Mouse (Mus musculus) liver, embryonic 11.5 days (tissue): Measurements from ENCODE around the gene Efcab11. TPM values are rescaled to one million over a fixed set of nuclear protein-coding genes. Genes with fewer than 3 reads are reported as not detected.

Source experiments
- ATAC-seq: fragments of 200-750 bp; cut with Nextera tagmentation; replicated peaks from 2 replicates; pipeline ENCODE4 v1.8.0; 2017; ENCODE audit warnings: moderate number of reproducible peaks, mild to moderate bottlenecking, moderate TSS enrichment, moderate library complexity; ENCODE audit not compliant: low FRiP score
- DNase-seq: peaks from one replicate; pipeline ENCODE4 v3.0.0-alpha.2; 2017; ENCODE audit warnings: low spot score
- H3K27ac ChIP-seq: fragments of 300-500 bp; sonication (generic); 2 replicates; pipeline ENCODE4 v1.5.1; 2014; ENCODE audit warnings: mild to moderate bottlenecking, low read depth, low read length, control low read depth
- H3K27me3 ChIP-seq: fragments of 300-500 bp; sonication (generic); replicated peaks from 2 replicates; pipeline ENCODE4 v1.6.1; 2014; ENCODE audit warnings: low read length, mixed read lengths; ENCODE audit not compliant: control insufficient read depth, insufficient read depth
- H3K36me3 ChIP-seq: fragments of 300-500 bp; sonication (generic); 2 replicates; pipeline ENCODE4 v1.6.1; 2014; ENCODE audit warnings: mild to moderate bottlenecking, low read length, moderate library complexity, mixed read lengths; ENCODE audit not compliant: control insufficient read depth, insufficient read depth
- H3K4me1 ChIP-seq: fragments of 300-500 bp; sonication (generic); replicated peaks from 2 replicates; pipeline ENCODE4 v1.6.1; 2014; ENCODE audit warnings: low read length, mixed read lengths; ENCODE audit not compliant: control insufficient read depth, insufficient read depth
- H3K4me2 ChIP-seq: fragments of 300-500 bp; sonication (generic); 2 replicates; pipeline ENCODE4 v1.6.1; 2014; ENCODE audit warnings: mild to moderate bottlenecking, control low read depth, moderate library complexity
- H3K4me3 ChIP-seq: fragments of 300-500 bp; sonication (generic); 2 replicates; pipeline ENCODE4 v1.5.1; 2014; ENCODE audit warnings: low read depth, low read length, control low read depth
- H3K9ac ChIP-seq: fragments of 300-500 bp; sonication (generic); 2 replicates; pipeline ENCODE4 v1.6.1; 2014; ENCODE audit warnings: low read depth, low read length, control low read depth
- H3K9me3 ChIP-seq: fragments of 300-500 bp; sonication (generic); 2 replicates; pipeline ENCODE4 v1.6.1; 2016; ENCODE audit warnings: low read length, inconsistent platforms, mixed read lengths; ENCODE audit not compliant: control insufficient read depth
- WGBS: fragments of 180-500 bp; shearing (Covaris S2); extraction: QIAGEN DNeasy Blood & Tissue Kit; methylation state at CpG from one replicate; pipeline ENCODE4 v1.1.7; 2014; 5-methylcytosine and 5-hydroxymethylcytosine counted together
- polyA plus RNA-seq: library from polyadenylated mRNA; unstranded; fragments of >200 nt; fragmentation: Nextera tagmentation; extraction: Ambion mirVana; gene quantifications from 2 replicates; pipeline ENCODE4 v1.2.1, GENCODE M21; 2014

Efcab11 gene
- polyA plus RNA-seq, 1 experiment from 2014 or later, result 8.9 TPM

DNA sequence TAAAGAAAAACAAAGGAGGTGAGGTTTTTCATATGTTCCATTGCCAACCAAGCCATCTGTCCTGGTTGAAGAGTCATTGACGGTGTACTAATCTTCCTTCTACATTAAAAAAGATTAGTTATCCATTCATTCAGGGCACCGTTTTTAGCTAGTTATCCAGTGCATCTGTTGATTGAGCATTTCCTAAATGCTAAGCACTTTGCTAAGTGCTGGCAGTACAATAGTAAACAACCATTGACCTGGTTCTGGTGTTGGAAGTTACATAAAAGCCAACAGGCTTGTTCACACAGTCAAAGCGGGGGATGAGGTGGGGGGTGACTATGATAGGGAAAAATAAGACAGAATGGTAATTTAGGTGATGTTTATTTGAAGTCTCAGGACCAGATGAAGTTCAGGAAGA is 35.4 kb upstream of the Efcab11 start:
- WGBS, result 88% methylated on average over 3 of the region's 3 CpGs
- H3K9ac ChIP-seq, result no peak overlapping the region
- H3K36me3 ChIP-seq, result peaks cover 4% of the 10 kb centered on the region; the same call in 1 of the 2 replicates
- no peaks in the 10 kb centered on the region for H3K27me3 ChIP-seq
- no peak overlapping the region for H3K27ac ChIP-seq
- DNase-seq (no peak), ATAC-seq (no peak)
- no peaks in the 10 kb centered on the region for H3K4me1 ChIP-seq
- no peaks in the 10 kb centered on the region for H3K9me3 ChIP-seq
- H3K4me2 ChIP-seq, result no peak overlapping the region
- H3K4me3 ChIP-seq, result no peak overlapping the region

GRCm38 (mm10) chr12:99917800-99918427 is 33.7 kb upstream of the Efcab11 start:
- Histone ChIP-seq H3K36me3 (peaks cover 5% of the 10 kb centered on the region; the same call in 1 of the 2 replicates), H3K4me2 (no peak overlapping the region), H3K4me3 (no peak overlapping the region), H3K4me1 (no peaks in the 10 kb centered on the region), H3K9me3 (no peaks in the 10 kb centered on the region), H3K27me3 (no peaks in the 10 kb centered on the region), H3K9ac (no peak overlapping the region), H3K27ac (no peak overlapping the region)
- DNase-seq (no peak), ATAC-seq (no peak)
- WGBS, result 88% methylated on average over 15 of the region's 15 CpGs

- no peaks in the 10 kb centered on the region for H3K9me3 ChIP-seq
- no peak overlapping the region for H3K9ac ChIP-seq
- H3K27ac ChIP-seq, result no peak overlapping the region
- H3K27me3 ChIP-seq, result no peaks in the 10 kb centered on the region
- H3K4me3 ChIP-seq, result no peak overlapping the region
- DNase-seq (no peak), ATAC-seq (no peak)
- peaks cover 10% of the 10 kb centered on the region for H3K36me3 ChIP-seq
- H3K4me2 ChIP-seq, result no peak overlapping the region
- H3K4me1 ChIP-seq, result no peaks in the 10 kb centered on the region
- 92% methylated on average over 12 of the region's 12 CpGs for WGBS
Observed at GRCm38 (mm10) chr12:99911466-99911865, 27.2 kb upstream of the Efcab11 start.

GRCm38 (mm10) chr12:99904537-99904936 is 20.3 kb upstream of the Efcab11 start:
- DNase-seq, result no peak
- no peaks in the 10 kb centered on the region for H3K9me3 ChIP-seq
- H3K27me3 ChIP-seq, result no peaks in the 10 kb centered on the region
- WGBS, result 92% methylated on average over 5 of the region's 5 CpGs
- no peaks in the 10 kb centered on the region for H3K4me1 ChIP-seq
- H3K36me3 ChIP-seq, result no peaks in the 10 kb centered on the region; the same call in 1 of the 2 replicates
- no peak overlapping the region for H3K4me3 ChIP-seq
- H3K27ac ChIP-seq, result no peak overlapping the region
- no peak overlapping the region for H3K9ac ChIP-seq
- no peak for ATAC-seq
- no peak overlapping the region for H3K4me2 ChIP-seq

DNA sequence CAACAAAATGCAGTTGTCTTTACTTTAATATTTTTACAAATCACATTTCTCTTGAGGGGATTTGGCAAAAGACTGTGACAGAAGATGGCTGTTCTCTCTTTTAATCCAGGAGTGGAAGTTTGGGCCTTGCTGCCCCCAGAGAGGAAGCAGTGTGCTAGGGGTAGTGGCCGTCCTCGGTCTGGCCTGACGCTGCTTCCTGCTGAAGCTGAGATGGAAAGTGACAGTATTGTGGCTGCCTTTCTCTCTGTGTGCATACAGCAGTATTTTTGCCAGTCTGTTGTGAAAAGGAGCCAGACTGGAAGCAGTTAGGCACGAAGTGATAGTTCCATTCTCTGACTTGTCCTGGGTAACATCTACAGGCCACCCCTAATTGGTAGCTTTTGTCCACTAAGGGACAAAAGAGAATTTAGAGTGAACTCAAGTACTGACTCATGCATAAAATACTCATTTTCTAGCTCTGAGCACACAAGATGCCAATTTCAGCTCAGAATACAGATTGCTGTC is 18.7 kb upstream of the Efcab11 start:
- H3K27ac ChIP-seq, result no peak overlapping the region
- ATAC-seq (no peak), DNase-seq (no peak)
- no peaks in the 10 kb centered on the region for H3K4me1 ChIP-seq
- WGBS, result 74% methylated on average over 4 of the region's 4 CpGs
- no peaks in the 10 kb centered on the region for H3K27me3 ChIP-seq
- H3K36me3 ChIP-seq, result peaks cover 6% of the 10 kb centered on the region; the same call in 1 of the 2 replicates
- H3K9me3 ChIP-seq, result no peaks in the 10 kb centered on the region
- no peak overlapping the region for H3K9ac ChIP-seq
- no peak overlapping the region for H3K4me3 ChIP-seq
- H3K4me2 ChIP-seq, result no peak overlapping the region

DNA sequence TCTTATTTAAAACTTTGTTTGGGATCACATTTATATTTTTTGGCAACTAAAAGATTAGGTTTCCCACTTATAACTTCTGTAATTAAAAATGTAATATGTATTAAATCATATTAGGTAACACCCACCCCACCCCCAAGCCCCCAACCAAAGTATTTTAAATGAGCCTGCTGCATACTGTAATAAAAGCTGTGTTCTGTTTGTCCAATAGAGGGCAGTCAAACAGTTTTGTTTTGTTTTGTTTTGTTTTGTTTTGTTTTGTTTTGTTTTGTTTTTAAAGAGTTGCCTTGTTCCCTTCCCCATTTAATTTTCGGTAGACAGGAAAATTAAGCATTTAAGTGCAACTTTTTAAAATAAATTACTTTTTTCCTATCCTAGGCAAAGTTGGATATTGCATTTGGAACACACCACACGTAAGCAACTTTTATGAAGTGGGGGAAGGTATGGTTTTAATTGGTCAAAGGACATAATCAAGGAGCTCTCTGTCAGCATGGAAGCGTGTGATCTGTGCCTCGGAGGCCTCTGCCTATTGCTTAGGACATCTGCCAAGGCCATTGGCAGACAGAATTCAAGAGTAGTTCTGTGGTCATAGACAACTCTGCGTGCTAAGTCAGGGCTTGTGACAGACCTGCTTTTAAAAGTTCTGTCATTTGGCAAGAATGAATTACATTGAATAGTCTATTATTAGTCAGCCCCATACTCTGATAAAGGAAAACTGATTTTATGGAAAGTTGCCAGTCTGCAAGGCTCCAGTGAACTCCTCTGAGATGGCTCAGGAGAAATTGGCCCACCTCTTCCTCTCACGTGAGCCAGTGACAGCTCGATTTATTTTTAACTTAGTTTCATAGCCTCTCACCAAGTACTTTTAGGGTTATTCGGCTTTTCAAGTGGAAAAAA is 18.0 kb upstream of the Efcab11 start:
- H3K27ac ChIP-seq, result no peak overlapping the region
- H3K4me2 ChIP-seq, result no peak overlapping the region
- H3K36me3 ChIP-seq, result peaks cover 6% of the 10 kb centered on the region; the same call in 1 of the 2 replicates
- no peak overlapping the region for H3K4me3 ChIP-seq
- DNase-seq (no peak), ATAC-seq (no peak)
- WGBS, result 82% methylated on average over 8 of the region's 8 CpGs
- no peaks in the 10 kb centered on the region for H3K4me1 ChIP-seq
- no peaks in the 10 kb centered on the region for H3K27me3 ChIP-seq
- no peak overlapping the region for H3K9ac ChIP-seq
- no peaks in the 10 kb centered on the region for H3K9me3 ChIP-seq

DNA sequence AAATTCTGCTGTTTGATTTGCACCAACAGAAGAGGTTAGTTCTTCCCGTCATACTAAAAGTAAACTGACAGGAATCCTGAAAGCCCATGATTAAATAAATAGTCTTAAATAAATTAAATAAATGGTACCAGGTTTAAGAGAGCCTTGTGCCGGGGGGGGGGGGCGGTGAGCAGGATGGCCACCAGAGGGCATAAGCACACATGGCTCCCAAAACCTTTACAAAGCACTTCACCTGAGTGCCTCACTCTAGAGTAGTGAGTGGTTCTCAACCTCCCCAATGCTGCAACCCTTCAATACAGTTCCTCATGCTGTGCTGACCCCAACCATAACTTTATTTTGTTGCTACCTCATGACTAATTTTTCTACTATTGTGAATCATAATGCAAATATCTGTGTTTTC is 15.8 kb upstream of the Efcab11 start:
- Histone ChIP-seq H3K4me1 (no peaks in the 10 kb centered on the region), H3K9ac (no peak overlapping the region), H3K27ac (no peak overlapping the region), H3K36me3 (peaks cover 17% of the 10 kb centered on the region), H3K9me3 (no peaks in the 10 kb centered on the region), H3K4me3 (no peak overlapping the region), H3K27me3 (no peaks in the 10 kb centered on the region), H3K4me2 (no peak overlapping the region)
- DNase-seq, result no peak
- no peak for ATAC-seq
- WGBS, result 84% methylated on average over 1 of the region's 3 CpGs

DNA sequence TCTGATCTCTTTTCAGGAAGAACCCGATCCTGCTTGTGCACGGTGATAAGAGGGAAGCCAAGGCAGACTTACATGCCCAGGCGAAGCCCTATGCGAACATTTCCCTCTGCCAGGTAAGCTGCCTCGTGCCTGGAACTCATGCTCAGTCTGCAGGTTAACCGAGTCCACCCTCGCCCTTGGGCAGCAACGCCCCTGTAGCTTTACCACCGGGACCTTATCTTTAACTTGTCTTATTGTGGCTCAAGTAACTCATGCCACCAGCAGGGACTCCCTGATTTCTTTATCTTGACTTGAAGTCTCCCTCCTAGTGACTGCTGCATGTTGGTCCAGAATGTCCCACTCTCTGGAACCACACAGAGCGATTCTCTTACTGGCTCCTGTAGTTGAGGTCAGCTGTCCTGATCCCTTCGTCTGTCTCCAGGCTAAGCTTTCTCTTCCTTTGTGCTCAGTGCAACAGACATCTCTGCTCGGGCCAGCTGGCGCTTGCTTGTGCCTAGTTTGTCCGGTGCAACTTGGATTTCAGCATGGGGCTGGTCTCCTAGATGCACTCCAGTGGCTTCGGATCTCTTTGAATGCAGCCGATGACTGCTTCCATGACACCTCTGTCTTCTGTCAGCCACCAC is 14.1 kb upstream of the Efcab11 start:
- Histone ChIP-seq H3K4me1 (no peaks in the 10 kb centered on the region), H3K4me3 (no peak overlapping the region), H3K36me3 (peaks cover 24% of the 10 kb centered on the region)

More for the DNA sequence above, 14.1 kb upstream of the Efcab11 start:
- Histone ChIP-seq H3K9me3 (no peaks in the 10 kb centered on the region), H3K4me2 (no peak overlapping the region), H3K27ac (no peak overlapping the region), H3K27me3 (no peaks in the 10 kb centered on the region), H3K9ac (no peak overlapping the region)
- ATAC-seq (0 out of 2 replicates have a peak, but pooled peaks have one; percentile 23), DNase-seq (no peak)
- 80% methylated on average over 16 of the region's 16 CpGs for WGBS
